8 mouse cellular contexts compared by ENCODE assay signal in the genomic region with DNA sequence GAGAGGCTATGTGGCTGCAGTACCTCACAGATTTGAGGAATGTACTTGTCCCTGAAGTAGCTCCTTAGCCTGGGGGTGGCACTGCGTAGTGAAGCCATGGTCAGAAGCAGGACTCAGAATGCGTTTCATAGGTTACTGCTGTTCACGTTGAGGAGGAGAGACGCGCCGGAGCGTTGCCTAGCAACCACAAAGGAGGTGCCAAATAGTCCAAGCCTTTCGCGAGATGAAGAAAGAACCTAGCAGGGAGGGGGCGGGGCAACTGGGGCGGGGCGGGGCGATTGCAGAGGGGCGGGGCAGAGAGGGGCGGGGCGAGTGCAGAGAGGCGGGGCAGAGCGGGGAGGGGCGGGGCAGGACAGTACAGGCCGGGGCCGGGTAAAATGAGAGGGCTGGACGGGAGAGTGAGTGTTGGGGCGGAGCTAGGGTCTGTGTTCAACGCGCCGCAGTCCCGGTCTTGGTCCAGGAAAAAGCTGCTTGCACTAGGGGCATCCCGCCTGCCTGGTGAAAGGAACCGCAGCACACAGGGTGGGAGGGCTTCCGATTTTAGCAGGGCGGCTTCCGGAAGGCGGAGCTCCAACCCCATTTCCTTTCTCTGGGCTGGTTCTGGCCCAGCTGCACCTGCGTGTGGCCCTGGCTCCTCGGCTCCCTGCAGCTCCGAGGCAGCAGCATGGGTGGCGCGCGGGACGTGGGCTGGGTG. TPM values are rescaled to one million over a fixed set of nuclear protein-coding genes. Genes with fewer than 3 reads are reported as not detected.
DNase-seq lines count a peak whose midpoint lies in the region; ATAC-seq and TF ChIP-seq lines count a peak whose summit lies in the region.

Gene Fbxl13, minus strand, starts transcription at position 196 of the 694 bp plus-strand sequence.
Gene Armc10, plus strand, starts transcription at position 375 of the 694 bp plus-strand sequence.

- WGBS in forebrain, embryonic 12.5 days, result 1% methylated on average over 39 of the region's 40 CpGs
- under 1% methylated on average over 40 of the region's 40 CpGs for WGBS in large intestine, adult 2 months
- 2% methylated on average over 34 of the region's 40 CpGs for WGBS in liver, postnatal 0 days (ENCODE audit: insufficient replicate concordance)
- WGBS in neural tube, embryonic 14.5 days, result under 1% methylated on average over 39 of the region's 40 CpGs

- peak; percentile 78 for DNase-seq in c-Kit-positive CD71-positive TER-119-positive erythroid progenitor cells, embryonic 14.5 days (ENCODE audit: low spot score)
- peak; percentile 85 to 87 for DNase-seq in heart, postnatal 10 days
- peak; percentile 66 for DNase-seq in large intestine, adult 2 months (ENCODE audit: low read depth, low spot score)
- DNase-seq in liver, postnatal 0 days, result peak; percentile 88
- DNase-seq in testis, postnatal 10 days (ENCODE audit: low spot score), result peak; percentile 90

- peaks cover 34% of the 10 kb centered on the region for H3K4me1 ChIP-seq in E14TG2a.4 (replicated peaks; ENCODE audit: low read depth, low read length)
- peaks cover 18% of the 10 kb centered on the region for H3K4me1 ChIP-seq in forebrain, embryonic 12.5 days
- H3K4me1 ChIP-seq in liver, postnatal 0 days (ENCODE audit: insufficient read depth), result peaks cover 22% of the 10 kb centered on the region
- peaks cover 11% of the 10 kb centered on the region; the same call in 1 of the 2 replicates for H3K4me1 ChIP-seq in neural tube, embryonic 14.5 days (ENCODE audit: control insufficient read depth, insufficient read depth, low read length)

- TF ChIP-seq EP300 in liver, postnatal 0 days (IDR thresholded peaks at IDR 0.05; ENCODE audit: low read depth), result no peak

- ATAC-seq in forebrain, embryonic 12.5 days (ENCODE audit: low FRiP score), result peak; percentile 97
- peak; percentile 95 for ATAC-seq in liver, postnatal 0 days
- peak; percentile 97 for ATAC-seq in neural tube, embryonic 14.5 days (ENCODE audit: low read depth)

- H3K9ac ChIP-seq in forebrain, embryonic 12.5 days, result peak within 1 kb of the TSS; percentile 92
- peak within 1 kb of the TSS; percentile 83 for H3K9ac ChIP-seq in liver, postnatal 0 days (replicated peaks)
- H3K9ac ChIP-seq in neural tube, embryonic 14.5 days (replicated peaks; ENCODE audit: low read depth, low read length), result peak within 1 kb of the TSS; percentile 88

- H3K9me3 ChIP-seq in E14TG2a.4 (ENCODE audit: low read length), result no peaks in the 10 kb centered on the region
- H3K9me3 ChIP-seq in forebrain, embryonic 12.5 days, result no peaks in the 10 kb centered on the region
- no peaks in the 10 kb centered on the region for H3K9me3 ChIP-seq in liver, postnatal 0 days (ENCODE audit: low read length)
- no peaks in the 10 kb centered on the region for H3K9me3 ChIP-seq in neural tube, embryonic 14.5 days (ENCODE audit: control insufficient read depth, low read length)

- peak within 1 kb of the TSS; percentile 84 for H3K4me2 ChIP-seq in forebrain, embryonic 12.5 days
- peak within 1 kb of the TSS; percentile 95 for H3K4me2 ChIP-seq in liver, postnatal 0 days (ENCODE audit: low read depth, low read length)
- H3K4me2 ChIP-seq in neural tube, embryonic 14.5 days (ENCODE audit: low read depth, low read length), result peak within 1 kb of the TSS; percentile 73

- H3K4me3 ChIP-seq in E14TG2a.4 (replicated peaks; ENCODE audit: low read length), result peak within 1 kb of the TSS; percentile 95
- peak within 1 kb of the TSS; percentile 92 for H3K4me3 ChIP-seq in forebrain, embryonic 12.5 days (replicated peaks)
- H3K4me3 ChIP-seq in liver, postnatal 0 days (ENCODE audit: low read depth, low read length), result peak within 1 kb of the TSS; percentile 78
- H3K4me3 ChIP-seq in neural tube, embryonic 14.5 days (ENCODE audit: low read depth, low read length), result peak within 1 kb of the TSS; percentile 85

- no peak for TF ChIP-seq CTCF in E14TG2a.4 (conservative IDR thresholded peaks at IDR 0.05; ENCODE audit: low read length)
- TF ChIP-seq CTCF in liver, postnatal 0 days (IDR thresholded peaks at IDR 0.05; ENCODE audit: low read depth), result peak; percentile 32

- peaks cover 9% of the 10 kb centered on the region for H3K27me3 ChIP-seq in E14TG2a.4 (ENCODE audit: insufficient read depth, low read length)
- peaks cover 10% of the 10 kb centered on the region for H3K27me3 ChIP-seq in forebrain, embryonic 12.5 days
- no peaks in the 10 kb centered on the region; the same call in 1 of the 2 replicates for H3K27me3 ChIP-seq in liver, postnatal 0 days (ENCODE audit: insufficient read depth, low read length)
- H3K27me3 ChIP-seq in neural tube, embryonic 14.5 days (ENCODE audit: control insufficient read depth, insufficient read depth, low read length), result no peaks in the 10 kb centered on the region

- intact Hi-C loops in heart, postnatal 10 days (cut with DNase I), result loop anchor here (1.0 to 10.0 kb wide), 3 partner anchors 56 to 763 kb away; partner anchors contain the start of genes Napepld, Phtf2 and Tmem60

- H3K36me3 ChIP-seq in E14TG2a.4 (ENCODE audit: insufficient read depth, low read length), result peaks cover 32% of the 10 kb centered on the region
- H3K36me3 ChIP-seq in forebrain, embryonic 12.5 days (replicated peaks), result peaks cover 27% of the 10 kb centered on the region
- peaks cover 17% of the 10 kb centered on the region for H3K36me3 ChIP-seq in liver, postnatal 0 days (replicated peaks; ENCODE audit: insufficient read depth, low read length)
- peaks cover 24% of the 10 kb centered on the region for H3K36me3 ChIP-seq in neural tube, embryonic 14.5 days (ENCODE audit: control insufficient read depth, insufficient read depth, low read length)

- H3K27ac ChIP-seq in forebrain, embryonic 12.5 days, result peak within 1 kb of the TSS; percentile 96
- H3K27ac ChIP-seq in liver, postnatal 0 days (ENCODE audit: low read depth), result peak within 1 kb of the TSS; percentile 78
- H3K27ac ChIP-seq in neural tube, embryonic 14.5 days (ENCODE audit: low read depth, low read length), result peak within 1 kb of the TSS; percentile 86

RNA-seq across cellular contexts. Expression of gene Fbxl13, which starts in this region (rescaled TPM):
- polyA plus RNA-seq in forebrain, embryonic 12.5 days (2016; fragmentation: Nextera tagmentation; extraction: Ambion mirVana), result 0.22 and 0.32 TPM in 2 replicates
- under 1 TPM; 0.10 TPM for total RNA-seq in heart, postnatal 10 days (2021)
- 0.12 and 0.25 TPM in 2 replicates for polyA plus RNA-seq in large intestine, adult 2 months (2012; rRNA removed)
- 0.05 and 0.09 TPM in 2 replicates for polyA plus RNA-seq in liver, postnatal 0 days (2015; fragmentation: Nextera tagmentation; extraction: Ambion mirVana)
- 0.21 and 0.35 TPM in 2 replicates for polyA plus RNA-seq in neural tube, embryonic 14.5 days (2014; fragmentation: Nextera tagmentation; extraction: Ambion mirVana)

RNA-seq across cellular contexts. Expression of gene Armc10, which starts in this region (rescaled TPM):
- polyA plus RNA-seq in forebrain, embryonic 12.5 days (2016; fragmentation: Nextera tagmentation; extraction: Ambion mirVana), result 75.4 and 80.1 TPM in 2 replicates
- total RNA-seq in heart, postnatal 10 days (2021), result 10 to 100 TPM; 14.6 to 15.3 TPM
- polyA plus RNA-seq in large intestine, adult 2 months (2012; rRNA removed), result 23.3 and 27.9 TPM in 2 replicates
- 7.4 TPM in 2 replicates for polyA plus RNA-seq in liver, postnatal 0 days (2015; fragmentation: Nextera tagmentation; extraction: Ambion mirVana)
- polyA plus RNA-seq in neural tube, embryonic 14.5 days (2014; fragmentation: Nextera tagmentation; extraction: Ambion mirVana), result 51.1 and 57.2 TPM in 2 replicates

Comparison
In these comparisons a context has a peak if more than half of its experiments do, and no peak if none do; other contexts are left out.
1. Peak in every context shown above with its lines: DNase-seq, ATAC-seq, H3K4me3 ChIP-seq and H3K27ac ChIP-seq.